Mouse (Mus musculus): Measurements from ENCODE around the gene Fcrl6. TPM values are rescaled to one million over a fixed set of nuclear protein-coding genes. Genes with fewer than 3 reads are reported as not detected.
A peak's percentile ranks its signal among the peaks of the same experiment; 100 is the strongest.

The Fcrl6 gene
- not detected in 2 replicates for polyA plus RNA-seq (2014; fragmentation: Nextera tagmentation; extraction: Ambion mirVana)

GRCm38 (mm10) chr1:172602326-172602725 is at the start of gene Fcrl6:
Gene Fcrl6, minus strand, starts transcription at chr1:172602551.
- Histone ChIP-seq H3K4me2 (ENCODE audit: low read length) (no peak within 1 kb of the TSS), H3K27me3 (ENCODE audit: control insufficient read depth, insufficient read depth, low read length) (no peaks in the 10 kb centered on the region), H3K4me1 (ENCODE audit: control insufficient read depth in 2 of 2, insufficient read depth in 2 of 2, low read length in 2 of 2) (no peaks in the 10 kb centered on the region), H3K9me3 (ENCODE audit: control insufficient read depth, low read length) (no peaks in the 10 kb centered on the region), H3K27ac (replicated peaks in 1 of 2; ENCODE audit: control insufficient read depth in 1 of 2, insufficient read depth in 1 of 2, low read depth in 2 of 2, low read length in 2 of 2) (no peak within 1 kb of the TSS), H3K36me3 (ENCODE audit: control insufficient read depth, insufficient read depth, low read length) (no peaks in the 10 kb centered on the region), H3K9ac (ENCODE audit: low read length) (no peak within 1 kb of the TSS), H3K4me3 (ENCODE audit: control insufficient read depth in 1 of 2, insufficient read depth in 1 of 2, low read depth in 1 of 2, low read length in 2 of 2) (no peak within 1 kb of the TSS)
- 39% methylated on average over 1 of the region's 1 CpGs for WGBS
- ATAC-seq (ENCODE audit: insufficient number of reproducible peaks, insufficient read depth, low FRiP score, low read depth) = no peak

- peaks cover 11 to 25% of the 10 kb centered on the region in 2 experiments for H3K4me1 ChIP-seq (ENCODE audit: control insufficient read depth in 2 of 2, insufficient read depth in 2 of 2, low read length in 2 of 2)
- no peaks in the 10 kb centered on the region for H3K27me3 ChIP-seq (ENCODE audit: control insufficient read depth, insufficient read depth, low read length)
Observed at GRCm38 (mm10) chr1:172651288-172651987, 49.1 kb upstream of the Fcrl6 start.

GRCm38 (mm10) chr1:172650519-172651287 is 48.4 kb upstream of the Fcrl6 start:
- WGBS = 52% methylated on average over 8 of the region's 8 CpGs
- no peak for ATAC-seq (ENCODE audit: insufficient number of reproducible peaks, insufficient read depth, low FRiP score, low read depth)
- Histone ChIP-seq H3K36me3 (ENCODE audit: control insufficient read depth, insufficient read depth, low read length) (no peaks in the 10 kb centered on the region), H3K27ac (replicated peaks in 1 of 2; ENCODE audit: control insufficient read depth in 1 of 2, insufficient read depth in 1 of 2, low read depth in 2 of 2, low read length in 2 of 2) (no peak overlapping the region), H3K9ac (ENCODE audit: low read length) (no peak overlapping the region), H3K4me2 (ENCODE audit: low read length) (no peak overlapping the region), H3K9me3 (ENCODE audit: control insufficient read depth, low read length) (no peaks in the 10 kb centered on the region), H3K4me3 (ENCODE audit: control insufficient read depth in 1 of 2, insufficient read depth in 1 of 2, low read depth in 1 of 2, low read length in 2 of 2) (no peak overlapping the region), H3K4me1 (ENCODE audit: control insufficient read depth in 2 of 2, insufficient read depth in 2 of 2, low read length in 2 of 2) (peaks cover 11 to 25% of the 10 kb centered on the region in 2 experiments), H3K27me3 (ENCODE audit: control insufficient read depth, insufficient read depth, low read length) (no peaks in the 10 kb centered on the region)

More at GRCm38 (mm10) chr1:172651288-172651987, 49.1 kb upstream of the Fcrl6 start:
- H3K27ac ChIP-seq (replicated peaks in 1 of 2; ENCODE audit: control insufficient read depth in 1 of 2, insufficient read depth in 1 of 2, low read depth in 2 of 2, low read length in 2 of 2) = no peak overlapping the region
- no peaks in the 10 kb centered on the region for H3K9me3 ChIP-seq (ENCODE audit: control insufficient read depth, low read length)
- no peak for ATAC-seq (ENCODE audit: insufficient number of reproducible peaks, insufficient read depth, low FRiP score, low read depth)
- H3K36me3 ChIP-seq (ENCODE audit: control insufficient read depth, insufficient read depth, low read length) = no peaks in the 10 kb centered on the region
- H3K9ac ChIP-seq (ENCODE audit: low read length) = no peak overlapping the region
- H3K4me2 ChIP-seq (ENCODE audit: low read length) = no peak overlapping the region
- no peak overlapping the region for H3K4me3 ChIP-seq (ENCODE audit: control insufficient read depth in 1 of 2, insufficient read depth in 1 of 2, low read depth in 1 of 2, low read length in 2 of 2)
- 83% methylated on average over 10 of the region's 10 CpGs for WGBS

GRCm38 (mm10) chr1:172649396-172649795 is 47.0 kb upstream of the Fcrl6 start:
- H3K4me1 ChIP-seq (ENCODE audit: control insufficient read depth in 2 of 2, insufficient read depth in 2 of 2, low read length in 2 of 2) = peaks cover 11 to 25% of the 10 kb centered on the region in 2 experiments
- no peak overlapping the region for H3K9ac ChIP-seq (ENCODE audit: low read length)
- H3K27ac ChIP-seq (replicated peaks in 1 of 2; ENCODE audit: control insufficient read depth in 1 of 2, insufficient read depth in 1 of 2, low read depth in 2 of 2, low read length in 2 of 2) = peak overlapping the region in 1 of 2 experiments; percentile 4; a peak in 1 of 4 replicates
- no peaks in the 10 kb centered on the region for H3K36me3 ChIP-seq (ENCODE audit: control insufficient read depth, insufficient read depth, low read length)
- no peak overlapping the region for H3K4me2 ChIP-seq (ENCODE audit: low read length)
- no peak overlapping the region for H3K4me3 ChIP-seq (ENCODE audit: control insufficient read depth in 1 of 2, insufficient read depth in 1 of 2, low read depth in 1 of 2, low read length in 2 of 2)
- H3K9me3 ChIP-seq (ENCODE audit: control insufficient read depth, low read length) = no peaks in the 10 kb centered on the region
- no peak for ATAC-seq (ENCODE audit: insufficient number of reproducible peaks, insufficient read depth, low FRiP score, low read depth)
- 23% methylated on average over 9 of the region's 9 CpGs for WGBS
- no peaks in the 10 kb centered on the region for H3K27me3 ChIP-seq (ENCODE audit: control insufficient read depth, insufficient read depth, low read length)

- Histone ChIP-seq H3K4me2 (ENCODE audit: low read length) (no peak overlapping the region), H3K27me3 (ENCODE audit: control insufficient read depth, insufficient read depth, low read length) (no peaks in the 10 kb centered on the region), H3K9me3 (ENCODE audit: control insufficient read depth, low read length) (no peaks in the 10 kb centered on the region), H3K9ac (ENCODE audit: low read length) (no peak overlapping the region), H3K36me3 (ENCODE audit: control insufficient read depth, insufficient read depth, low read length) (no peaks in the 10 kb centered on the region), H3K4me1 (ENCODE audit: control insufficient read depth in 2 of 2, insufficient read depth in 2 of 2, low read length in 2 of 2) (peaks cover 4 to 16% of the 10 kb centered on the region in 2 experiments), H3K27ac (replicated peaks in 1 of 2; ENCODE audit: control insufficient read depth in 1 of 2, insufficient read depth in 1 of 2, low read depth in 2 of 2, low read length in 2 of 2) (0 out of 4 replicates have a peak overlapping the region, but pooled peaks of 1 of the 2 experiments have one; percentile 27), H3K4me3 (ENCODE audit: control insufficient read depth in 1 of 2, insufficient read depth in 1 of 2, low read depth in 1 of 2, low read length in 2 of 2) (no peak overlapping the region)
- 24% methylated on average over 4 of the region's 4 CpGs for WGBS
- no peak for ATAC-seq (ENCODE audit: insufficient number of reproducible peaks, insufficient read depth, low FRiP score, low read depth)
Observed at GRCm38 (mm10) chr1:172647236-172647635, 44.9 kb upstream of the Fcrl6 start.

- H3K27me3 ChIP-seq (ENCODE audit: control insufficient read depth, insufficient read depth, low read length) = no peaks in the 10 kb centered on the region
- H3K36me3 ChIP-seq (ENCODE audit: control insufficient read depth, insufficient read depth, low read length) = no peaks in the 10 kb centered on the region
- peak overlapping the region in 1 of 2 experiments; percentile 41; a peak in 2 of 4 replicates for H3K27ac ChIP-seq (replicated peaks in 1 of 2; ENCODE audit: control insufficient read depth in 1 of 2, insufficient read depth in 1 of 2, low read depth in 2 of 2, low read length in 2 of 2)
- WGBS = 9% methylated on average over 2 of the region's 2 CpGs
- no peak overlapping the region for H3K4me3 ChIP-seq (ENCODE audit: control insufficient read depth in 1 of 2, insufficient read depth in 1 of 2, low read depth in 1 of 2, low read length in 2 of 2)
- H3K9ac ChIP-seq (ENCODE audit: low read length) = 0 out of 2 replicates have a peak overlapping the region, but pooled peaks have one; percentile 25
- H3K4me2 ChIP-seq (ENCODE audit: low read length) = no peak overlapping the region
- ATAC-seq (ENCODE audit: insufficient number of reproducible peaks, insufficient read depth, low FRiP score, low read depth) = 0 out of 2 replicates have a peak, but pooled peaks have one; percentile 43
- peaks cover 4 to 15% of the 10 kb centered on the region in 2 experiments for H3K4me1 ChIP-seq (ENCODE audit: control insufficient read depth in 2 of 2, insufficient read depth in 2 of 2, low read length in 2 of 2)
- H3K9me3 ChIP-seq (ENCODE audit: control insufficient read depth, low read length) = no peaks in the 10 kb centered on the region
Observed at GRCm38 (mm10) chr1:172638781-172639180, 36.4 kb upstream of the Fcrl6 start.

GRCm38 (mm10) chr1:172637801-172638200 is 35.5 kb upstream of the Fcrl6 start:
- peaks cover 4 to 12% of the 10 kb centered on the region in 2 experiments for H3K4me1 ChIP-seq (ENCODE audit: control insufficient read depth in 2 of 2, insufficient read depth in 2 of 2, low read length in 2 of 2)
- H3K9ac ChIP-seq (ENCODE audit: low read length) = no peak overlapping the region
- H3K4me3 ChIP-seq (ENCODE audit: control insufficient read depth in 1 of 2, insufficient read depth in 1 of 2, low read depth in 1 of 2, low read length in 2 of 2) = no peak overlapping the region
- H3K27me3 ChIP-seq (ENCODE audit: control insufficient read depth, insufficient read depth, low read length) = no peaks in the 10 kb centered on the region
- no peak overlapping the region for H3K27ac ChIP-seq (replicated peaks in 1 of 2; ENCODE audit: control insufficient read depth in 1 of 2, insufficient read depth in 1 of 2, low read depth in 2 of 2, low read length in 2 of 2)
- H3K36me3 ChIP-seq (ENCODE audit: control insufficient read depth, insufficient read depth, low read length) = no peaks in the 10 kb centered on the region
- H3K9me3 ChIP-seq (ENCODE audit: control insufficient read depth, low read length) = no peaks in the 10 kb centered on the region
- ATAC-seq (ENCODE audit: insufficient number of reproducible peaks, insufficient read depth, low FRiP score, low read depth) = no peak
- no peak overlapping the region for H3K4me2 ChIP-seq (ENCODE audit: low read length)
- WGBS = 65% methylated on average over 4 of the region's 4 CpGs

Data from heart, embryonic 14.5 days (tissue).